Mouse (Mus musculus): ENCODE measurements around the gene Aqp2.

Aqp2 gene

GRCm38 (mm10) chr15:99590429-99591084, 11.7 kb downstream of the Aqp2 start, which contains the start of gene Aqp5:
Gene Aqp5 (plus strand): TSS chr15:99590782.
- peak; percentile 54 for DNase-seq (ENCODE audit: low spot score)

GRCm38 (mm10) chr15:99592177-99592576, 13.3 kb downstream of the Aqp2 start:
- DNase-seq (ENCODE audit: low spot score): no peak

- DNase-seq (ENCODE audit: low spot score): no peak
Observed at GRCm38 (mm10) chr15:99592877-99593276, 14.0 kb downstream of the Aqp2 start.

- no peak for DNase-seq (ENCODE audit: low spot score)
Observed at GRCm38 (mm10) chr15:99594951-99595350, 16.1 kb downstream of the Aqp2 start.

- peak; percentile 94 for DNase-seq (ENCODE audit: low spot score)
Observed at GRCm38 (mm10) chr15:99596056-99596687, 17.3 kb downstream of the Aqp2 start.

GRCm38 (mm10) chr15:99596841-99597240, 18.0 kb downstream of the Aqp2 start:
- DNase-seq (ENCODE audit: low spot score): no peak

GRCm38 (mm10) chr15:99597596-99597995, 18.7 kb downstream of the Aqp2 start:
- no peak for DNase-seq (ENCODE audit: low spot score)

GRCm38 (mm10) chr15:99599245-99600070, 20.6 kb downstream of the Aqp2 start:
- DNase-seq (ENCODE audit: low spot score): no peak

- DNase-seq (ENCODE audit: low spot score): no peak
Observed at GRCm38 (mm10) chr15:99600986-99601822, 22.3 kb downstream of the Aqp2 start, which contains the start of gene Aqp6. Gene Aqp6 (plus strand): TSS chr15:99601400.

GRCm38 (mm10) chr15:99601823-99602120, 22.9 kb downstream of the Aqp2 start:
- DNase-seq (ENCODE audit: low spot score): no peak

- no peak for DNase-seq (ENCODE audit: low spot score)
Observed at GRCm38 (mm10) chr15:99602206-99602820, 23.5 kb downstream of the Aqp2 start.

GRCm38 (mm10) chr15:99603216-99603615, 24.4 kb downstream of the Aqp2 start:
- DNase-seq (ENCODE audit: low spot score): no peak

- no peak for DNase-seq (ENCODE audit: low spot score)
Observed at GRCm38 (mm10) chr15:99605595-99605994, 26.7 kb downstream of the Aqp2 start.

GRCm38 (mm10) chr15:99606515-99606914, 27.7 kb downstream of the Aqp2 start:
- no peak for DNase-seq (ENCODE audit: low spot score)

GRCm38 (mm10) chr15:99607388-99608113, 28.7 kb downstream of the Aqp2 start:
- DNase-seq (ENCODE audit: low spot score): peak; percentile 66

- no peak for DNase-seq (ENCODE audit: low spot score)
Observed at GRCm38 (mm10) chr15:99608382-99609125, 29.7 kb downstream of the Aqp2 start.

- no peak for DNase-seq (ENCODE audit: low spot score)
Observed at GRCm38 (mm10) chr15:99611563-99611962, 32.7 kb downstream of the Aqp2 start.

- no peak for DNase-seq (ENCODE audit: low spot score)
Observed at GRCm38 (mm10) chr15:99614273-99614672, 35.4 kb downstream of the Aqp2 start.

- peak; percentile 44 for DNase-seq (ENCODE audit: low spot score)
Observed at GRCm38 (mm10) chr15:99614753-99615152, 35.9 kb downstream of the Aqp2 start.

GRCm38 (mm10) chr15:99615246-99615645, 36.4 kb downstream of the Aqp2 start:
- no peak for DNase-seq (ENCODE audit: low spot score)

Data from embryo, embryonic 10 days (tissue).